In the genomic region with DNA sequence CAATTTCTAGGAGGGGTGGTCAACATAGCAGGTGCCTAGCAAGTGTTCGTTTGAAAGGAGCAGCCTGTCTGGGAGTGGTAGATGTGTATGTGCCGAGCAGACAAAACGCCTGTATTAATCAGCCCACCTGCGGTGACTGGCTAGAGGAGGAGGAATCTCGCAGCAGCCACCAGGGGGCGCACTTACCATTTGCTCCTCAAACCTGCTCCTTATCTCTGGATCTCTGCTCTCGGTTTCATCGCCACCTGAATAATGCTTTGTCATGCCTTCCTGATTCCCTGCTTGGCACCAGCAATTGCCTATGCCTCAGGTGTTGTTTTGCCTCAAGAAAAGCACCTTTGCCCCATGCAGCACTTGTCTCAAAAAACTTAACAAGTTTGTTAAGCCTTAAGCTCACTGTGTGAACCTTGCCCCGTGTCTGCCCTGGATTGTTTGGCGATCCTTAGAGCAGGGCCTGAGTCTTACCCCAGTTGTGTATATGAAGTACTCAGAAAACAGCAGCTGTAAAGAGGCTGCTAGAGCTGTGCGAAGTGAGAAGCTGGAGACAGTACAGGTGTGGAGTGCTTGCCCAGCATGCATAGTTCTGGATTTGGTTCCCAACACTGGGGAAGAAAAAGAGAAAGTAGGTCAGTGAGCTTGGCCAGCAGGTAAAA, we compare ENCODE assay signal across 8 mouse cellular contexts. TPM values are rescaled to one million over a fixed set of nuclear protein-coding genes. Genes with fewer than 3 reads are reported as not detected.
DNase-seq lines count a peak whose midpoint lies in the region; ATAC-seq and TF ChIP-seq lines count a peak whose summit lies in the region.

No protein-coding gene starts in this region.

- H3K36me3 ChIP-seq in forebrain, embryonic 16.5 days (ENCODE audit: control insufficient read depth, insufficient read depth): no peaks in the 10 kb centered on the region
- no peaks in the 10 kb centered on the region for H3K36me3 ChIP-seq in lung, postnatal 0 days (ENCODE audit: insufficient read depth, low read length)

- peak overlapping the region; percentile 4 for H3K4me3 ChIP-seq in cerebellum, adult 2 months (replicated peaks; ENCODE audit: insufficient read depth, low read depth, low read length)
- no peak overlapping the region for H3K4me3 ChIP-seq in forebrain, embryonic 16.5 days (replicated peaks; ENCODE audit: low read length)
- no peak overlapping the region for H3K4me3 ChIP-seq in lung, postnatal 0 days (ENCODE audit: low read depth, low read length)

- WGBS in cerebellum, adult 2 months: 17% methylated on average over 11 of the region's 11 CpGs
- WGBS in forebrain, embryonic 16.5 days: 16% methylated on average over 11 of the region's 11 CpGs
- WGBS in lung, postnatal 0 days: 11% methylated on average over 11 of the region's 11 CpGs

- H3K27me3 ChIP-seq in cerebellum, adult 2 months (ENCODE audit: control insufficient read depth, insufficient read depth, low read length): no peaks in the 10 kb centered on the region
- H3K27me3 ChIP-seq in forebrain, embryonic 16.5 days (replicated peaks; ENCODE audit: control insufficient read depth, insufficient read depth, low read length): peaks cover 8% of the 10 kb centered on the region
- H3K27me3 ChIP-seq in lung, postnatal 0 days (replicated peaks; ENCODE audit: insufficient read depth, low read length): no peaks in the 10 kb centered on the region

- no peak overlapping the region for H3K9ac ChIP-seq in forebrain, embryonic 16.5 days (replicated peaks; ENCODE audit: low read depth, low read length)
- H3K9ac ChIP-seq in lung, postnatal 0 days (replicated peaks; ENCODE audit: low read depth): no peak overlapping the region

- peak; percentile 88 for DNase-seq in MN1 (ENCODE audit: low spot score)
- peak; percentile 82 to 89 for DNase-seq in cerebellum, adult 2 months
- peak; percentile 59 for DNase-seq in layer of hippocampus, adult 9-11 months
- peak; percentile 92 for DNase-seq in lung, postnatal 0 days (ENCODE audit: low spot score)
- peak; percentile 77 for DNase-seq in ovary, postnatal 14 days (ENCODE audit: low spot score)
- DNase-seq in thymus, postnatal 10 days (ENCODE audit: low spot score in 2 of 2): peak; percentile 77 to 95

- TF ChIP-seq EP300 in lung, postnatal 0 days (IDR thresholded peaks at IDR 0.05): peak; percentile 46

- H3K9me3 ChIP-seq in forebrain, embryonic 16.5 days (ENCODE audit: control insufficient read depth, low read length): no peaks in the 10 kb centered on the region
- H3K9me3 ChIP-seq in lung, postnatal 0 days (ENCODE audit: low read length): no peaks in the 10 kb centered on the region

- no peak overlapping the region for H3K27ac ChIP-seq in cerebellum, adult 2 months (ENCODE audit: insufficient read depth, low read length)
- H3K27ac ChIP-seq in forebrain, embryonic 16.5 days (ENCODE audit: low read length): no peak overlapping the region
- H3K27ac ChIP-seq in lung, postnatal 0 days (ENCODE audit: low read length): peak overlapping the region; percentile 55

- no peak for TF ChIP-seq POLR2A in cerebellum, adult 2 months (IDR thresholded peaks at IDR 0.05; ENCODE audit: borderline replicate concordance, insufficient read depth, low read length)

- ATAC-seq in forebrain, embryonic 16.5 days: peak; percentile 59; the same call in 1 of the 2 replicates
- peak; percentile 89 to 90 for ATAC-seq in hematopoietic stem cell, adult 5-6 weeks (replicated peaks in 1 of 2; ENCODE audit: insufficient read depth in 1 of 2, low FRiP score in 2 of 2, low TSS enrichment in 1 of 2, low read depth in 1 of 2, poor library complexity in 2 of 2, severe bottlenecking in 2 of 2)
- ATAC-seq in lung, postnatal 0 days: peak; percentile 73

- no peak overlapping the region for H3K4me2 ChIP-seq in forebrain, embryonic 16.5 days (ENCODE audit: low read length)
- H3K4me2 ChIP-seq in lung, postnatal 0 days (replicated peaks; ENCODE audit: low read depth, low read length): peak overlapping the region; percentile 25; the same call in 1 of the 2 replicates

- peak; percentile 89 for TF ChIP-seq CTCF in cerebellum, adult 2 months (IDR thresholded peaks at IDR 0.05; ENCODE audit: borderline replicate concordance, insufficient read depth, low read depth, low read length)
- TF ChIP-seq CTCF in lung, postnatal 0 days (IDR thresholded peaks at IDR 0.05): peak; percentile 95

- H3K4me1 ChIP-seq in cerebellum, adult 2 months (ENCODE audit: control insufficient read depth, insufficient read depth, low read length): peaks cover 3% of the 10 kb centered on the region; the same call in 1 of the 2 replicates
- H3K4me1 ChIP-seq in forebrain, embryonic 16.5 days (replicated peaks; ENCODE audit: control insufficient read depth, insufficient read depth, low read length): 0 out of 2 replicates have a peak, but pooled peaks cover 2% of the 10 kb centered on the region
- no peaks in the 10 kb centered on the region for H3K4me1 ChIP-seq in lung, postnatal 0 days (ENCODE audit: insufficient read depth, low read depth, low read length)

RNA-seq across cellular contexts. Expression of a gene that starts 13.8 kb away (rescaled TPM):
- polyA plus RNA-seq in cerebellum, adult 2 months (2012; rRNA removed): 0.61 and 1.2 TPM in 2 replicates
- polyA plus RNA-seq in forebrain, embryonic 16.5 days (2015; fragmentation: Nextera tagmentation; extraction: Ambion mirVana): 0.44 and 0.57 TPM in 2 replicates
- 8.1 and 13.0 TPM in 2 replicates for total RNA-seq in hematopoietic stem cell, adult 5-6 weeks (2017)
- 53.7 and 54.8 TPM in 2 replicates for polyA plus RNA-seq in lung, postnatal 0 days (2015; fragmentation: Nextera tagmentation; extraction: Ambion mirVana)

RNA-seq across cellular contexts. Expression of a gene that starts 20.1 kb away (rescaled TPM):
- polyA plus RNA-seq in cerebellum, adult 2 months (2012; rRNA removed): 8.4 and 10.4 TPM in 2 replicates
- polyA plus RNA-seq in forebrain, embryonic 16.5 days (2015; fragmentation: Nextera tagmentation; extraction: Ambion mirVana): 24.8 and 31.8 TPM in 2 replicates
- 0.31 TPM in 1 of 2 replicates, not detected in the other for total RNA-seq in hematopoietic stem cell, adult 5-6 weeks (2017)
- polyA plus RNA-seq in lung, postnatal 0 days (2015; fragmentation: Nextera tagmentation; extraction: Ambion mirVana): 3.0 and 3.1 TPM in 2 replicates

RNA-seq across cellular contexts. Expression of a gene that starts 21.2 kb away (rescaled TPM):
- polyA plus RNA-seq in cerebellum, adult 2 months (2012; rRNA removed): not detected in 2 replicates
- polyA plus RNA-seq in forebrain, embryonic 16.5 days (2015; fragmentation: Nextera tagmentation; extraction: Ambion mirVana): not detected in 2 replicates
- not detected in 2 replicates for total RNA-seq in hematopoietic stem cell, adult 5-6 weeks (2017)
- 2.1 and 2.2 TPM in 2 replicates for polyA plus RNA-seq in lung, postnatal 0 days (2015; fragmentation: Nextera tagmentation; extraction: Ambion mirVana)

RNA-seq across cellular contexts. Expression of a gene that starts 37.6 kb away (rescaled TPM):
- polyA plus RNA-seq in cerebellum, adult 2 months (2012; rRNA removed): 37.8 and 38.8 TPM in 2 replicates
- 32.5 and 33.6 TPM in 2 replicates for polyA plus RNA-seq in forebrain, embryonic 16.5 days (2015; fragmentation: Nextera tagmentation; extraction: Ambion mirVana)
- 14.8 and 23.0 TPM in 2 replicates for total RNA-seq in hematopoietic stem cell, adult 5-6 weeks (2017)
- polyA plus RNA-seq in lung, postnatal 0 days (2015; fragmentation: Nextera tagmentation; extraction: Ambion mirVana): 11.1 and 11.4 TPM in 2 replicates

RNA-seq across cellular contexts. Expression of a gene that starts 42.4 kb away (rescaled TPM):
- polyA plus RNA-seq in cerebellum, adult 2 months (2012; rRNA removed): 23.0 and 23.7 TPM in 2 replicates
- 21.3 and 24.6 TPM in 2 replicates for polyA plus RNA-seq in forebrain, embryonic 16.5 days (2015; fragmentation: Nextera tagmentation; extraction: Ambion mirVana)
- 37.1 and 64.7 TPM in 2 replicates for total RNA-seq in hematopoietic stem cell, adult 5-6 weeks (2017)
- 11.8 and 13.2 TPM in 2 replicates for polyA plus RNA-seq in lung, postnatal 0 days (2015; fragmentation: Nextera tagmentation; extraction: Ambion mirVana)

Comparison
In these comparisons a context has a peak if more than half of its experiments do, and no peak if none do; other contexts are left out.
1. RNA of a gene that starts 13.8 kb away (polyA plus RNA-seq): 53.7 to 54.8 TPM in lung, postnatal 0 days; 0.61 to 1.2 TPM in cerebellum, adult 2 months and 0.44 to 0.57 TPM in forebrain, embryonic 16.5 days; every median in the first group is over 10 times any median in the second.
2. Peak in every context shown above with its lines, with median percentiles within 50 percentile points of each other: DNase-seq and ATAC-seq.